Mouse (Mus musculus) heart, embryonic 16.5 days (tissue): ENCODE data around the gene Slc25a22. TPM values are rescaled to one million over a fixed set of nuclear protein-coding genes. Genes with fewer than 3 reads are reported as not detected.
"Not testable (repeated sequence)": the region's sequence is repeated elsewhere in the genome, so short reads cannot be mapped to it uniquely, and the experiment has no call there.

Source experiments
- ATAC-seq: fragments of 200-750 bp; cut with Nextera tagmentation; replicated peaks from 2 replicates; pipeline ENCODE4 v1.8.0; 2017; ENCODE audit warnings: moderate number of reproducible peaks; ENCODE audit not compliant: insufficient read depth, low FRiP score; ENCODE audit errors: extremely low read depth
- H3K27ac ChIP-seq: fragments of 300-500 bp; sonication (generic); 2 replicates; pipeline ENCODE4 v1.5.1; 2014; ENCODE audit warnings: mild to moderate bottlenecking, low read length, control low read depth, moderate library complexity
- H3K27me3 ChIP-seq: fragments of 300-500 bp; sonication (generic); 2 replicates; pipeline ENCODE4 v1.6.1; 2014; ENCODE audit warnings: low read length, mixed read lengths; ENCODE audit not compliant: control insufficient read depth, insufficient read depth
- H3K36me3 ChIP-seq: fragments of 300-500 bp; sonication (generic); 2 replicates; pipeline ENCODE4 v1.6.1; 2014; ENCODE audit not compliant: control insufficient read depth, insufficient read depth
- H3K4me1 ChIP-seq: fragments of 300-500 bp; sonication (generic); 2 replicates; pipeline ENCODE4 v1.6.1; 2014; ENCODE audit warnings: low read length, mixed read lengths; ENCODE audit not compliant: control insufficient read depth, insufficient read depth
- H3K4me2 ChIP-seq: fragments of 300-500 bp; sonication (generic); 2 replicates; pipeline ENCODE4 v1.6.1; 2014; ENCODE audit warnings: low read depth, mild to moderate bottlenecking, control low read depth, low read length
- H3K4me3 ChIP-seq: fragments of 300-500 bp; sonication (generic); 2 replicates; pipeline ENCODE4 v1.5.1; 2014; ENCODE audit warnings: mild to moderate bottlenecking, control low read depth, low read length
- H3K9ac ChIP-seq: fragments of 300-500 bp; sonication (generic); 2 replicates; pipeline ENCODE4 v1.6.1; 2014; ENCODE audit warnings: low read length, control low read depth
- H3K9me3 ChIP-seq: fragments of 300-500 bp; sonication (generic); replicated peaks from 2 replicates; pipeline ENCODE4 v1.6.1; 2016; ENCODE audit warnings: low read length; ENCODE audit not compliant: control insufficient read depth
- WGBS: fragments of 180-500 bp; shearing (Covaris S2); extraction: QIAGEN DNeasy Blood & Tissue Kit; methylation state at CpG from one replicate; pipeline ENCODE4 v1.1.7; 2014; 5-methylcytosine and 5-hydroxymethylcytosine counted together
- polyA plus RNA-seq: library from polyadenylated mRNA; unstranded; fragments of >200 nt; fragmentation: Nextera tagmentation; extraction: Ambion mirVana; gene quantifications from 2 replicates; pipeline ENCODE4 v1.2.1, GENCODE M21; 2015

Gene Slc25a22
- polyA plus RNA-seq, 1 experiment from 2014 or later, result 19.7 TPM

DNA sequence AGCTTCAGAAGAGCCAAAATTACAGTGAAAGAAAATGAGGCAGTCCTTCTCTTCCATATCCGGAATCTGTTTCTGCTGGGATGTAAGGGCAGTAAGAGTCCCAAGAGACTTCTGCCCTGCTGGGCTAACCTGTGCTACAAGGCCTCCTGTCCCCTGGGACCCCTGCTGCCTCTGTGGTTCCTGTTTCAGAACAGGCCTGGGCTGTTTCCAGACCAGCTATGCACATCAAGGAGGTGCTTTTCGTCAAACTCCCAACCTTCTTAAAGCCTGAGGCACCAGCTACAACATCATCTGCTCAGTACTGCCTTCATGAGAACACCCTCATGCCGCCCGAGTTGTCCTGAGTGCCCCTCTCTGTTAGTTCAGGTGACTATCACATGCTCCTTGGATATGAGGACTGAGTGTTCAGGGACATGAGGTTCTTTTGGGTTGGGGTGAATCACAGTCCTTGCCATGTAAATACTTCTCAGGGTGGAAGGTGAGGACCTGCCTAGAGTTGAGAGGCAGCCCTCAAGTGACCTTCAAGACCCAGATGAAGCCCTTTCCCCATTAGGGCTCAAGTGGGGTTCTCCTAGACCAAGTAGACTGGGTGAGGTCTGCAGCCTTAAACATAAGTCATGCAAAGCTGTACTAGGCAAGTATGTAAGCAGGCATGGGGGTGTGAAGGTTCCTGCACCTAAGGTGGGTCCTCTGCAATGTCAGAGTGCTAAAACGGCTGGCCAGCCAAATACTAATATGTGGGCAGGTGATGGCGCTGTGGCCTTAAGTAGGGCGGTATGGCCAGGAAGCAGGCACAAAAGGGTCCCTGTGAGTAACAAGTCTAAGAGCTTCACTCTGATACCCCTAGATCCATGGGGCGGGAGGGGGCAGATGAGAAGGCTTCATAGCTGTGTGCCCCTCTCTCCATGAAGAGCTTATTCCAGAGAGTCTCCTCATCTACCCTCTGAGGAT, 19.7 kb downstream of the Slc25a22 start:
- Histone ChIP-seq H3K4me2 (no peak overlapping the region), H3K4me1 (peaks cover 10% of the 10 kb centered on the region), H3K9ac (no peak overlapping the region), H3K9me3 (no peaks in the 10 kb centered on the region), H3K27me3 (no peaks in the 10 kb centered on the region), H3K36me3 (no peaks in the 10 kb centered on the region), H3K4me3 (no peak overlapping the region), H3K27ac (no peak overlapping the region)
- WGBS, result 66% methylated on average over 8 of the region's 8 CpGs
- ATAC-seq, result no peak

DNA sequence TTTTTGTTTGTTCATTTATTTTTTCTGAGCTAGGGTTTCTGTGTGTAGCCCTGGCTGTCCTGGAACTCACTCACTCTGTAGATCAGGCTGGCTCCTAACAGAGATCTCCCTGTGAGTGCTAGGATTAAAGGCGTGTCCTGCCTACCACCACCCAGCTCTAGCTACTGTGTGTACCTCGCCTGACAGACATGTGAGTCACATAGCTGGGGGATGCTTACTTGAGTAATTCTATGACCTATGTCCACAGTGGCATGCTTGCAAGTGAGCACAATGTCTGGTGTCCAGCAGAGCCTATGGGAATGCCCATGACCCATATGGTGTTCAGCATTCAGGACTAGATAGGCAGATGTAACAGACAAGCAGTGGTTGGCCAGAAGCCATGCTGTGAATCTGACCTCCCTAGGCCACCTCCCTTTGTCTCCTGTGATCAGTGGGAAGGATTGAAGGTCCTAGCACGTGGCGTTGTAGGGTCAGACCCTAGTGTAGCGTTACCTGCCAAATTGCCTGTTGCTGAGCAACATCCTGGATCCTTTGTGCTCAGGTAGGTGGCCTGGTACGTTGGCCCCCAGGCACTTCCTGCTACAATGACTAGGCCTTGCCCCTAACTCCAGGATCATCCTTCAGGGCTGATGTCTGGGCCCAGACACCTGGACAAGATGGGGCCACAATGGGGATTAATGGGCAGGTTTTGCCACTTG, 21.4 kb downstream of the Slc25a22 start:
- H3K4me3 ChIP-seq, result no peak overlapping the region
- no peaks in the 10 kb centered on the region for H3K9me3 ChIP-seq
- ATAC-seq, result no peak
- no peak overlapping the region for H3K27ac ChIP-seq
- no peak overlapping the region for H3K9ac ChIP-seq
- peaks cover 13% of the 10 kb centered on the region for H3K4me1 ChIP-seq
- H3K36me3 ChIP-seq, result 0 out of 2 replicates have a peak, but pooled peaks cover 2% of the 10 kb centered on the region
- no peaks in the 10 kb centered on the region for H3K27me3 ChIP-seq
- WGBS, result 79% methylated on average over 6 of the region's 6 CpGs
- no peak overlapping the region for H3K4me2 ChIP-seq

- no peaks in the 10 kb centered on the region for H3K27me3 ChIP-seq
- under 1% methylated on average over 49 of the region's 56 CpGs for WGBS
- H3K9me3 ChIP-seq, result no peaks in the 10 kb centered on the region
- peak; percentile 94 for ATAC-seq
- H3K36me3 ChIP-seq, result peaks cover 13% of the 10 kb centered on the region
- peak within 1 kb of the TSS; percentile 90 for H3K4me2 ChIP-seq
- H3K4me1 ChIP-seq, result peaks cover 16% of the 10 kb centered on the region
- H3K27ac ChIP-seq, result peak within 1 kb of the TSS; percentile 79
- peak within 1 kb of the TSS; percentile 80 for H3K4me3 ChIP-seq
- H3K9ac ChIP-seq, result peak within 1 kb of the TSS; percentile 89
Observed at GRCm38 (mm10) chr7:141413809-141414584, 23.7 kb downstream of the Slc25a22 start, which contains the start of gene Gatd1. Gene Gatd1, minus strand, starts transcription at chr7:141414136.

DNA sequence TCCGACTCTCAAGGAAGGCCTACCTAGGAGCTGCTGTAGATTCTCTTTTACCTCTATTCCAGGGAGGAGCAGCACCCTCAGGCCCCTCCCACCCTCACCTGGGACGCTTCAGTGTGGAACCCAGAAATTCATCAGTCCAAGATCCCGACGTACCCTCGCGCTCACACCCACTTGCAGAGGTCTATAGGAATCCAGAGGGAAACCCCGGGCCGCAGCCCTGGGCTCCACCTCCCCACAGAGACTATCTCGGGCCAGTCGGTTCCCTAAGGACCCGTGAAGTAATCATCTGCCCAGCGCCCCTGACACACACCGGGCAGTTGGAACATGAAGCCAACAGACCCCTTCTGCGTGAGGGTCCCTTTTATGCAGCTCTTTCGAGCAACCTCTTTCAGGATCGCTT, 24.4 kb downstream of the Slc25a22 start:
- Histone ChIP-seq H3K4me3 (peak overlapping the region; percentile 80), H3K9me3 (no peaks in the 10 kb centered on the region), H3K4me1 (peaks cover 17% of the 10 kb centered on the region), H3K27ac (peak overlapping the region; percentile 79), H3K27me3 (no peaks in the 10 kb centered on the region), H3K36me3 (peaks cover 13% of the 10 kb centered on the region), H3K9ac (peak overlapping the region; percentile 89), H3K4me2 (peak overlapping the region; percentile 87)
- 0 out of 2 replicates have a peak, but pooled peaks have one; percentile 5 for ATAC-seq
- 2% methylated on average over 16 of the region's 16 CpGs for WGBS

- ATAC-seq, result no peak
- WGBS, result 93% methylated on average over 1 of the region's 1 CpGs
- H3K9me3 ChIP-seq, result no peaks in the 10 kb centered on the region
- peaks cover 18% of the 10 kb centered on the region for H3K36me3 ChIP-seq
- H3K27ac ChIP-seq, result no peak overlapping the region
- peak overlapping the region; percentile 5; the same call in 1 of the 2 replicates for H3K9ac ChIP-seq
- H3K4me1 ChIP-seq, result peaks cover 17% of the 10 kb centered on the region
- no peak overlapping the region for H3K4me3 ChIP-seq
- H3K4me2 ChIP-seq, result no peak overlapping the region
- no peaks in the 10 kb centered on the region for H3K27me3 ChIP-seq
Observed at GRCm38 (mm10) chr7:141411667-141412066, 26.0 kb downstream of the Slc25a22 start.

GRCm38 (mm10) chr7:141410631-141411030, 27.1 kb downstream of the Slc25a22 start:
- no peak overlapping the region for H3K27ac ChIP-seq
- peaks cover 18% of the 10 kb centered on the region for H3K36me3 ChIP-seq
- H3K9me3 ChIP-seq, result no peaks in the 10 kb centered on the region
- no peak overlapping the region for H3K4me2 ChIP-seq
- H3K27me3 ChIP-seq, result no peaks in the 10 kb centered on the region
- 90% methylated on average over 8 of the region's 8 CpGs for WGBS
- no peak overlapping the region for H3K4me3 ChIP-seq
- H3K9ac ChIP-seq, result no peak overlapping the region
- ATAC-seq, result no peak
- H3K4me1 ChIP-seq, result peaks cover 17% of the 10 kb centered on the region

DNA sequence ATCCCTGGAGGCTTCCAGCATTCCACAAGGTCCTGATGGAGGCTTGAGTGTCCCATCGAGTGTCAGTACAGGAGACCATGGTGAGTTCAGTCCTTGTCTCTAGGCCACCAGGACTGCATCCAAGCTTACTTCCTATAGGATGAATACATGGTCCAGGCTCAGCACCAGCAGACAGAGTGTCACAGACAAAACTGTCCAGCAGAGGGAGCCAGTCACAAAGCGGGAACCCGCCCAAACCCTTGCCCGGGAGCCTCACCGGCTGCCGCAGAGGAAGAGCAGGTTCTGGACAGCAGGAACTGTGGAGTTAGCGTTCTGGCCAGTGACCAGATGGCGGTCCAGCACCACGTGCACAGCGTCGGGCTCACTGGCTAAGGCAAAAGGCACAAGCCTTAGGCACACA, 28.9 kb downstream of the Slc25a22 start:
- Histone ChIP-seq H3K4me2 (no peak overlapping the region), H3K9ac (no peak overlapping the region), H3K27me3 (no peaks in the 10 kb centered on the region), H3K36me3 (peaks cover 18% of the 10 kb centered on the region), H3K9me3 (no peaks in the 10 kb centered on the region), H3K4me3 (no peak overlapping the region), H3K27ac (no peak overlapping the region), H3K4me1 (peaks cover 10% of the 10 kb centered on the region; the same call in 1 of the 2 replicates)
- peak; percentile 61 for ATAC-seq
- 13% methylated on average over 11 of the region's 11 CpGs for WGBS

DNA sequence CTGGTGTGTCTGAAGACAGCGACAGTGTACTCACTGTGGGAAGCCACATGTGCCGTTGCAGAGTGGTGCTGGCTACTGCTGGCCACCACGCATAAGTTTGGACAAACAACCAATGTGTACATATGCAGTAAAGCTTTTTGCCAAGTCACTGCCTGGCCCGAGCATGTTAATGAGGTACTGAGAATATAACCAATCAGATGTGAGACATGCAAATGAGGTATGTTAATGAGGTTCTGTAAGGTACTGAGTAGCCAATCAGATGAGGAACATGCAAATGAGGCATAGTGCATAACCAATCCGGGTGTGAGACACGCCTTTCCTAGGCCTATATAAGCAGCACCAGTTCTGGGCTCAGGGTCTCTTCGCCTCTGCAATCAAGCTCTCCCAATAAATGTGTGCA, 30.0 kb downstream of the Slc25a22 start:
- H3K36me3 ChIP-seq, result peaks cover 18% of the 10 kb centered on the region
- not testable (repeated sequence) for ATAC-seq, H3K4me3 ChIP-seq, H3K9me3 ChIP-seq, H3K27me3 ChIP-seq, H3K4me1 ChIP-seq, H3K27ac ChIP-seq, H3K4me2 ChIP-seq, H3K9ac ChIP-seq
- WGBS, result 95% methylated on average over 7 of the region's 7 CpGs
